Comparison of ENCODE assay signal across 8 mouse cellular contexts in the genomic region with DNA sequence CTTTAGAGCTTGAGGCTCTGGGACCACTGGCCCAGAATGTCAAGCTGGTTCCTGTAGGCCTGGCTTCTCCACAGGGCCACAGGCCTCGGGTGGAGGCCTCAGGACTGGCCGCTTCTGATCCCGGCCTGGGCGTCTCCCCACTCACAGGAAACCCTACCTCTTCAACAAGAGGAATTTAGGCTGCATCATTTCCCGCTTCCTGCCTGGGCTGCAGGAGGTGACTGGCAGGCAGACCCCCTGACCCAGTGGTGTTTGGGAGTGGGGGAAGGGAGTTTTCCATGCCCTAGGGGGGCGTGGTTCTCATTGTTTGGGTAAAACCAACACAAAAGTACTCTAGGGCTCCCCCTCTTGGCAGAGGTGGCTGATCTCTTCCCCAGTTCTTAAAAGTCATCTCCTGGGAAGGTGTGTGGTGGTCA. TPM values are rescaled to one million over a fixed set of nuclear protein-coding genes. Genes with fewer than 3 reads are reported as not detected.
DNase-seq lines count a peak whose midpoint lies in the region; ATAC-seq lines count a peak whose summit lies in the region.
"Had no signal": no experiment of that assay in that cellular context is flagged by ENCODE, and none has a peak within 500 bp of the region (broad histone marks: within the 10 kb centered on the region; RNA-seq: fewer than 3 reads in every experiment).

No protein-coding gene starts in this region.

- WGBS in embryonic facial prominence, embryonic 10.5 days, result 5% methylated on average over 6 of the region's 6 CpGs
- 8% methylated on average over 6 of the region's 6 CpGs for WGBS in limb, embryonic 10.5 days
- 17% methylated on average over 6 of the region's 6 CpGs for WGBS in midbrain, embryonic 14.5 days

- H3K27me3 ChIP-seq in embryonic facial prominence, embryonic 10.5 days (replicated peaks; ENCODE audit: low read depth, poor library complexity, severe bottlenecking), result no peaks in the 10 kb centered on the region
- no peaks in the 10 kb centered on the region for H3K27me3 ChIP-seq in limb, embryonic 10.5 days (ENCODE audit: low read depth, poor library complexity, severe bottlenecking)
- H3K27me3 ChIP-seq in midbrain, embryonic 14.5 days (ENCODE audit: control insufficient read depth, insufficient read depth, low read length), result no peaks in the 10 kb centered on the region

- no peak overlapping the region for H3K4me2 ChIP-seq in midbrain, embryonic 14.5 days (ENCODE audit: low read length)

- peak overlapping the region; percentile 43 for H3K4me3 ChIP-seq in embryonic facial prominence, embryonic 10.5 days
- peak overlapping the region; percentile 34 for H3K4me3 ChIP-seq in limb, embryonic 10.5 days
- H3K4me3 ChIP-seq in midbrain, embryonic 14.5 days (replicated peaks; ENCODE audit: low read depth, low read length), result no peak overlapping the region

- H3K4me1 ChIP-seq in embryonic facial prominence, embryonic 10.5 days, result peaks cover 80% of the 10 kb centered on the region
- peaks cover 84% of the 10 kb centered on the region for H3K4me1 ChIP-seq in limb, embryonic 10.5 days
- peaks cover 30% of the 10 kb centered on the region for H3K4me1 ChIP-seq in midbrain, embryonic 14.5 days (ENCODE audit: control insufficient read depth, insufficient read depth, low read length)

- peak; percentile 71 for DNase-seq in CD4-positive helper T cell, adult 2 months (ENCODE audit: low read depth, low spot score)
- DNase-seq in MN1 (ENCODE audit: low spot score), result peak; percentile 70
- peak; percentile 87 for DNase-seq in embryonic facial prominence, embryonic 10.5 days (ENCODE audit: low spot score)
- DNase-seq in heart, postnatal 36 days, result peak; percentile 75 to 76
- peak; percentile 85 for DNase-seq in limb, embryonic 10.5 days (ENCODE audit: low spot score)
- peak; percentile 61 for DNase-seq in midbrain, embryonic 14.5 days
- no peak for DNase-seq in urinary bladder, adult 2 months (ENCODE audit: low spot score)

- intact Hi-C loops in heart, postnatal 36 days (cut with DNase I), result no loop called here

- peak overlapping the region; percentile 85 for H3K27ac ChIP-seq in embryonic facial prominence, embryonic 10.5 days (replicated peaks)
- H3K27ac ChIP-seq in limb, embryonic 10.5 days, result peak overlapping the region; percentile 88
- H3K27ac ChIP-seq in midbrain, embryonic 14.5 days (replicated peaks; ENCODE audit: low read depth, low read length), result 0 out of 2 replicates have a peak overlapping the region, but pooled peaks have one; percentile 9

- H3K9ac ChIP-seq in midbrain, embryonic 14.5 days (replicated peaks; ENCODE audit: low read length), result no peak overlapping the region

- H3K36me3 ChIP-seq in embryonic facial prominence, embryonic 10.5 days (replicated peaks), result peaks cover 55% of the 10 kb centered on the region
- H3K36me3 ChIP-seq in limb, embryonic 10.5 days, result peaks cover 50% of the 10 kb centered on the region
- H3K36me3 ChIP-seq in midbrain, embryonic 14.5 days (ENCODE audit: control insufficient read depth, insufficient read depth, low read length), result peaks cover 34% of the 10 kb centered on the region

- no peaks in the 10 kb centered on the region for H3K9me3 ChIP-seq in embryonic facial prominence, embryonic 10.5 days
- H3K9me3 ChIP-seq in limb, embryonic 10.5 days (replicated peaks), result no peaks in the 10 kb centered on the region
- H3K9me3 ChIP-seq in midbrain, embryonic 14.5 days (ENCODE audit: control insufficient read depth, low read length), result no peaks in the 10 kb centered on the region

- no peak for ATAC-seq in midbrain, embryonic 14.5 days (ENCODE audit: low FRiP score, low TSS enrichment)

RNA-seq across cellular contexts. Expression of a gene that starts 4.0 kb away (rescaled TPM):
- polyA plus RNA-seq in embryonic facial prominence, embryonic 10.5 days (2016; fragmentation: Nextera tagmentation; extraction: Ambion mirVana), result 13.0 and 13.2 TPM in 2 replicates
- total RNA-seq in heart, postnatal 36 days (2021), result 10 to 100 TPM; 55.2 to 57.1 TPM
- 13.6 and 14.8 TPM in 2 replicates for polyA plus RNA-seq in limb, embryonic 10.5 days (2016; fragmentation: Nextera tagmentation; extraction: Ambion mirVana)
- 23.1 and 25.1 TPM in 2 replicates for polyA plus RNA-seq in midbrain, embryonic 14.5 days (2014; fragmentation: Nextera tagmentation; extraction: Ambion mirVana)
- polyA plus RNA-seq in urinary bladder, adult 2 months (2012; rRNA removed), result 24.7 and 37.0 TPM in 2 replicates

RNA-seq across cellular contexts. Expression of a gene that starts 7.9 kb away (rescaled TPM):
- 11.8 and 13.1 TPM in 2 replicates for polyA plus RNA-seq in embryonic facial prominence, embryonic 10.5 days (2016; fragmentation: Nextera tagmentation; extraction: Ambion mirVana)
- total RNA-seq in heart, postnatal 36 days (2021), result 10 to 100 TPM in 1 of 2 experiments, 1 to 10 TPM in 1; 9.8 to 10.4 TPM
- 12.5 and 13.4 TPM in 2 replicates for polyA plus RNA-seq in limb, embryonic 10.5 days (2016; fragmentation: Nextera tagmentation; extraction: Ambion mirVana)
- 42.6 and 43.7 TPM in 2 replicates for polyA plus RNA-seq in midbrain, embryonic 14.5 days (2014; fragmentation: Nextera tagmentation; extraction: Ambion mirVana)
- polyA plus RNA-seq in urinary bladder, adult 2 months (2012; rRNA removed), result 21.8 and 22.3 TPM in 2 replicates

RNA-seq across cellular contexts. Expression of a gene that starts 17.6 kb away (rescaled TPM):
- polyA plus RNA-seq in embryonic facial prominence, embryonic 10.5 days (2016; fragmentation: Nextera tagmentation; extraction: Ambion mirVana), result 5.8 and 6.8 TPM in 2 replicates
- 1 to 10 TPM; 2.3 to 3.1 TPM for total RNA-seq in heart, postnatal 36 days (2021)
- 1.4 and 2.0 TPM in 2 replicates for polyA plus RNA-seq in limb, embryonic 10.5 days (2016; fragmentation: Nextera tagmentation; extraction: Ambion mirVana)
- 1.8 and 2.0 TPM in 2 replicates for polyA plus RNA-seq in midbrain, embryonic 14.5 days (2014; fragmentation: Nextera tagmentation; extraction: Ambion mirVana)
- 0.71 and 1.1 TPM in 2 replicates for polyA plus RNA-seq in urinary bladder, adult 2 months (2012; rRNA removed)

RNA-seq across cellular contexts. Expression of a gene that starts 18.4 kb away (rescaled TPM):
- polyA plus RNA-seq in embryonic facial prominence, embryonic 10.5 days (2016; fragmentation: Nextera tagmentation; extraction: Ambion mirVana), result 33.1 and 35.0 TPM in 2 replicates
- total RNA-seq in heart, postnatal 36 days (2021), result 1 to 10 TPM; 8.3 to 8.7 TPM
- 33.4 and 38.7 TPM in 2 replicates for polyA plus RNA-seq in limb, embryonic 10.5 days (2016; fragmentation: Nextera tagmentation; extraction: Ambion mirVana)
- polyA plus RNA-seq in midbrain, embryonic 14.5 days (2014; fragmentation: Nextera tagmentation; extraction: Ambion mirVana), result 11.7 and 12.0 TPM in 2 replicates
- 20.9 and 21.0 TPM in 2 replicates for polyA plus RNA-seq in urinary bladder, adult 2 months (2012; rRNA removed)

RNA-seq across cellular contexts. Expression of a gene that starts 21.6 kb away (rescaled TPM):
- polyA plus RNA-seq in embryonic facial prominence, embryonic 10.5 days (2016; fragmentation: Nextera tagmentation; extraction: Ambion mirVana), result 0.11 TPM in 2 replicates
- total RNA-seq in heart, postnatal 36 days (2021), result not detected
- polyA plus RNA-seq in limb, embryonic 10.5 days (2016; fragmentation: Nextera tagmentation; extraction: Ambion mirVana), result 0.14 TPM in 1 of 2 replicates, not detected in the other
- polyA plus RNA-seq in midbrain, embryonic 14.5 days (2014; fragmentation: Nextera tagmentation; extraction: Ambion mirVana), result not detected in 2 replicates
- not detected in 2 replicates for polyA plus RNA-seq in urinary bladder, adult 2 months (2012; rRNA removed)
- total RNA-seq: layer of hippocampus, adult 18-20 months had no signal

Comparison
In these comparisons a context has a peak if more than half of its experiments do, and no peak if none do; other contexts are left out.
1. H3K27ac ChIP-seq: peak in every context shown above with its lines; median percentile 88 in limb, embryonic 10.5 days; 85 in embryonic facial prominence, embryonic 10.5 days; 9 in midbrain, embryonic 14.5 days.